Mouse (Mus musculus): ENCODE data around the gene Esyt2. TPM values are rescaled to one million over a fixed set of nuclear protein-coding genes. Genes with fewer than 3 reads are reported as not detected.

Gene Esyt2
- polyA plus RNA-seq, 1 experiment from 2014 or later: 16.8 TPM

DNA sequence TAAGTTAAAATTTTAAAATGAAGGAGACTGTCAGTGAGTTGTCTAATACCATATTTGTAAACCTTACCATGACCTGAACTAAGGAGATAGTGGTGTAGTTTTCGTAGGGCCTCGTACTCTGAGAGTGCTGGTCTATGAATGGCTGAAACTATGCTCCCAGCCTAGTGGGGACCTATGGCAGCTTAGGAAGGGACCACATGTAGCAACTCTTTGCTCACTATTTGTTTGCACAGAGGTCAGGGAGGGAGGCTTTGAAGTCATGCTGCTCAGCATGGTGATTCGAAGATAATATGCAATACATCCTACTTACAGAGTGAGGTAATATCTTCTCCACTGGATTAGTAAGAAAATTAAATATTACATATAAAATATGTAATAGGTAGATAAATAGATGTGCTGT lies 73.7 kb downstream of the Esyt2 start:
- Histone ChIP-seq H3K4me2 (ENCODE audit: low read length) (no peak overlapping the region), H3K36me3 (ENCODE audit: control insufficient read depth, insufficient read depth, low read length) (peaks cover 35% of the 10 kb centered on the region), H3K4me3 (ENCODE audit: control insufficient read depth in 1 of 2, insufficient read depth in 1 of 2, low read depth in 1 of 2, low read length in 2 of 2) (no peak overlapping the region), H3K27ac (replicated peaks in 1 of 2; ENCODE audit: control insufficient read depth in 1 of 2, insufficient read depth in 1 of 2, low read depth in 2 of 2, low read length in 2 of 2) (no peak overlapping the region), H3K9ac (ENCODE audit: low read length) (no peak overlapping the region), H3K27me3 (ENCODE audit: control insufficient read depth, insufficient read depth, low read length) (no peaks in the 10 kb centered on the region), H3K4me1 (ENCODE audit: control insufficient read depth in 2 of 2, insufficient read depth in 2 of 2, low read length in 2 of 2) (no peaks in the 10 kb centered on the region), H3K9me3 (ENCODE audit: control insufficient read depth, low read length) (no peaks in the 10 kb centered on the region)
- 93% methylated on average over 3 of the region's 3 CpGs for WGBS
- ATAC-seq (ENCODE audit: insufficient number of reproducible peaks, insufficient read depth, low FRiP score, low read depth): no peak

DNA sequence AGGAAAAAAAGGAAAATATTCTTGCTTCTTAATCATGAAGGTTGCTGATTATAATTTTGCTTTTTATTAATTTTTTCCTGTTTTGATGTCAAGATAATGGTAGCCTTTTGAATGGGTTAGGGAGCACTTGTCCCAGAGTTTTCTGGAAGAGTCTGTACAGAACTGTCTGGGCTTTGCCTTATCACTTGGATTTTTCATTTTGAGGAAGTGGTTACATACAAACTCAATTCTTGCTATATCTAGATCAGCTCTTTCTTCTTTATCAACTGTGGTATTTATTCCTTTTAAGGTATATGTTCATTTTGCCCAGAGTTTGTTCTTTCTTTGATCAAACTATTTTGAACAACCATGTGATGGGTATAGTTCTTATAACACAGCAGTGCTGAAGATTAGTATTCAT lies 81.1 kb downstream of the Esyt2 start:
- no peak overlapping the region for H3K27ac ChIP-seq (replicated peaks in 1 of 2; ENCODE audit: control insufficient read depth in 1 of 2, insufficient read depth in 1 of 2, low read depth in 2 of 2, low read length in 2 of 2)
- no peak overlapping the region for H3K4me2 ChIP-seq (ENCODE audit: low read length)
- H3K4me1 ChIP-seq (ENCODE audit: control insufficient read depth in 2 of 2, insufficient read depth in 2 of 2, low read length in 2 of 2): no peaks in the 10 kb centered on the region
- H3K36me3 ChIP-seq (ENCODE audit: control insufficient read depth, insufficient read depth, low read length): peaks cover 41% of the 10 kb centered on the region
- H3K4me3 ChIP-seq (ENCODE audit: control insufficient read depth in 1 of 2, insufficient read depth in 1 of 2, low read depth in 1 of 2, low read length in 2 of 2): no peak overlapping the region
- H3K9ac ChIP-seq (ENCODE audit: low read length): no peak overlapping the region
- H3K9me3 ChIP-seq (ENCODE audit: control insufficient read depth, low read length): no peaks in the 10 kb centered on the region
- ATAC-seq (ENCODE audit: insufficient number of reproducible peaks, insufficient read depth, low FRiP score, low read depth): no peak
- no peaks in the 10 kb centered on the region for H3K27me3 ChIP-seq (ENCODE audit: control insufficient read depth, insufficient read depth, low read length)

DNA sequence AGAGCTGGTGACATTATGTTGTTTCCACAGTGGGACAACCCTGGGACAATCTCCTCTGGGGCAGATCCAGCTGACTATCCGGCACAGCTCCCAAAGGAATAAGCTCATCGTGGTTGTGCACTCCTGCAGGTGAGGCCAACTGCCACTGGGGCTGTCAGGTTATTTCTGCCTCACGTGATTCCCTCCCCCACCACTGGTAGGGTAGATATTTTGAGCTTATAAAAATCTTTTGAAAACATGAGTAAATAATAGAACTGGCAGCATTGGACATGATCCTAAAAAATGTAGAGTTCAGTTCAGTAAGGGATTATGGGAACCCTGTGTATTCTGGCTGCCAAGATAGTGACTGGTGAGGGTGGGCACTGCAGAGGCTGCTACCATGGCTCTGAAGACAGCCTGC lies 85.9 kb downstream of the Esyt2 start:
- H3K36me3 ChIP-seq (ENCODE audit: control insufficient read depth, insufficient read depth, low read length): peaks cover 63% of the 10 kb centered on the region
- WGBS: 83% methylated on average over 3 of the region's 3 CpGs
- no peak for ATAC-seq (ENCODE audit: insufficient number of reproducible peaks, insufficient read depth, low FRiP score, low read depth)
- no peaks in the 10 kb centered on the region for H3K4me1 ChIP-seq (ENCODE audit: control insufficient read depth in 2 of 2, insufficient read depth in 2 of 2, low read length in 2 of 2)
- no peak overlapping the region for H3K27ac ChIP-seq (replicated peaks in 1 of 2; ENCODE audit: control insufficient read depth in 1 of 2, insufficient read depth in 1 of 2, low read depth in 2 of 2, low read length in 2 of 2)
- no peak overlapping the region for H3K4me3 ChIP-seq (ENCODE audit: control insufficient read depth in 1 of 2, insufficient read depth in 1 of 2, low read depth in 1 of 2, low read length in 2 of 2)
- H3K27me3 ChIP-seq (ENCODE audit: control insufficient read depth, insufficient read depth, low read length): no peaks in the 10 kb centered on the region
- no peaks in the 10 kb centered on the region for H3K9me3 ChIP-seq (ENCODE audit: control insufficient read depth, low read length)
- no peak overlapping the region for H3K4me2 ChIP-seq (ENCODE audit: low read length)
- H3K9ac ChIP-seq (ENCODE audit: low read length): no peak overlapping the region

DNA sequence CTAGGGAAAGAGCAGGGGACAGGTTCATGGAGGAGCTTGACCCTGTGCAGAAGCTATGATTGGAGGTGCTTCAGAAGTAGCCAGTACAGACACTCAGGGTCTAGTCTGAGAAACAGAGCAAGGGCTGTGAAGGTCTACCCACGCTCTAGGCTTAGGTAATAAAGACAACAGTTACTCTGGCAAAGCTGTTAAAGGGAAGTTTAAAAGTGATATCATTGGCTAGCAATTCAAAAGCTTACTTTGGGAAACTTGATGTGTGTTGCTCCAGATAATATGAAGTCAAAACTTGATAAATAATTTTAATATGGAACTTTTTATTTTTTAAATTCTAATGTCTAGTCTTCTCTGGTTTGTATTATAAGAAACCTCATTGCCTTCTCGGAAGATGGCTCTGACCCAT lies 86.3 kb downstream of the Esyt2 start:
- WGBS: 92% methylated on average over 2 of the region's 2 CpGs

DNA sequence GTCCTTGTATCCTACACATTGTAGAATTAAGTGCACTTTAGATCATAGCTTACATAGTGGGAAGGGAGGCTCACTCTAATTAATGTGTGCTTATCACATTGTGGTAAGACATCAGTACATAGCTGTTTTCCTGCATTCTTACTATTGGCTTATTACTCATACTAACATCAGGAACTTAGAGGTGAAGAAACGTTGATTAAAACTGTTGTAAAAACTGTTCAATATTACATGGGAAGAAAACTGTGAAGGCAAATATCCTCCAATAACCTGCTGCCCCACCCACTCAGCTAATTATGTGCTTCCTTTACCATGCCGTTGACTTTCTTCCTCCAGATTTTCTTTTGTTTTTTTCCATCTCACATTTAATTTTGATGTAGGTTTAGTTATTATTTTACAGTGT lies 87.9 kb downstream of the Esyt2 start:
- H3K9ac ChIP-seq (ENCODE audit: low read length): no peak overlapping the region
- no peaks in the 10 kb centered on the region for H3K27me3 ChIP-seq (ENCODE audit: control insufficient read depth, insufficient read depth, low read length)
- peaks cover 63% of the 10 kb centered on the region for H3K36me3 ChIP-seq (ENCODE audit: control insufficient read depth, insufficient read depth, low read length)
- H3K9me3 ChIP-seq (ENCODE audit: control insufficient read depth, low read length): no peaks in the 10 kb centered on the region
- H3K4me2 ChIP-seq (ENCODE audit: low read length): no peak overlapping the region
- no peak for ATAC-seq (ENCODE audit: insufficient number of reproducible peaks, insufficient read depth, low FRiP score, low read depth)
- H3K27ac ChIP-seq (replicated peaks in 1 of 2; ENCODE audit: control insufficient read depth in 1 of 2, insufficient read depth in 1 of 2, low read depth in 2 of 2, low read length in 2 of 2): no peak overlapping the region
- H3K4me1 ChIP-seq (ENCODE audit: control insufficient read depth in 2 of 2, insufficient read depth in 2 of 2, low read length in 2 of 2): no peaks in the 10 kb centered on the region
- WGBS: 85% methylated on average over 2 of the region's 2 CpGs
- H3K4me3 ChIP-seq (ENCODE audit: control insufficient read depth in 1 of 2, insufficient read depth in 1 of 2, low read depth in 1 of 2, low read length in 2 of 2): no peak overlapping the region

More for the DNA sequence above, 86.3 kb downstream of the Esyt2 start:
- no peaks in the 10 kb centered on the region for H3K9me3 ChIP-seq (ENCODE audit: control insufficient read depth, low read length)
- ATAC-seq (ENCODE audit: insufficient number of reproducible peaks, insufficient read depth, low FRiP score, low read depth): no peak
- H3K4me1 ChIP-seq (ENCODE audit: control insufficient read depth in 2 of 2, insufficient read depth in 2 of 2, low read length in 2 of 2): no peaks in the 10 kb centered on the region
- H3K27me3 ChIP-seq (ENCODE audit: control insufficient read depth, insufficient read depth, low read length): no peaks in the 10 kb centered on the region
- H3K4me3 ChIP-seq (ENCODE audit: control insufficient read depth in 1 of 2, insufficient read depth in 1 of 2, low read depth in 1 of 2, low read length in 2 of 2): no peak overlapping the region
- no peak overlapping the region for H3K4me2 ChIP-seq (ENCODE audit: low read length)
- no peak overlapping the region for H3K9ac ChIP-seq (ENCODE audit: low read length)
- H3K36me3 ChIP-seq (ENCODE audit: control insufficient read depth, insufficient read depth, low read length): peaks cover 63% of the 10 kb centered on the region
- no peak overlapping the region for H3K27ac ChIP-seq (replicated peaks in 1 of 2; ENCODE audit: control insufficient read depth in 1 of 2, insufficient read depth in 1 of 2, low read depth in 2 of 2, low read length in 2 of 2)

DNA sequence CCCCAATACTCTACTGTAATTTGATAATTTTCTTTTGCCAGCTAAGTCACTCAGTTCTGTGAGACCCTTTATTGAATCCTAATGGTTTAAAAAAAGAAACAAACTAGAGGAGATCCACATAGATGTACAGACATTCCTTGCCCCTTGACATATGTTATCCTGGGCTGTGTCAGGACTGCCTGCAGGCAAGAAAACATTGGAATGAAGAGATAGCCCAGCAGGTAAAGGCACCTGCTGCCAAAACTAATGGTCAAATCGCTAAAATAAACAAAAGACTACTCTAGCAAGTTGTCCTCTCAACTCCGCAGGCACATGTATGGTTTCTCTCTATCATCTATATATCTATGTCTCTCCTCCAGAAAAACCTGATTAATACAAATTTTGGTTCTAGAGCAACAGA lies 102.1 kb downstream of the Esyt2 start:
- peaks cover 6% of the 10 kb centered on the region; the same call in 1 of the 2 replicates for H3K36me3 ChIP-seq (ENCODE audit: control insufficient read depth, insufficient read depth, low read length)
- no peak overlapping the region for H3K4me2 ChIP-seq (ENCODE audit: low read length)
- no peaks in the 10 kb centered on the region for H3K27me3 ChIP-seq (ENCODE audit: control insufficient read depth, insufficient read depth, low read length)
- H3K27ac ChIP-seq (replicated peaks in 1 of 2; ENCODE audit: control insufficient read depth in 1 of 2, insufficient read depth in 1 of 2, low read depth in 2 of 2, low read length in 2 of 2): no peak overlapping the region
- H3K9me3 ChIP-seq (ENCODE audit: control insufficient read depth, low read length): no peaks in the 10 kb centered on the region
- ATAC-seq (ENCODE audit: insufficient number of reproducible peaks, insufficient read depth, low FRiP score, low read depth): no peak
- WGBS: 85% methylated on average over 2 of the region's 2 CpGs
- no peak overlapping the region for H3K9ac ChIP-seq (ENCODE audit: low read length)
- H3K4me1 ChIP-seq (ENCODE audit: control insufficient read depth in 2 of 2, insufficient read depth in 2 of 2, low read length in 2 of 2): no peaks in the 10 kb centered on the region
- no peak overlapping the region for H3K4me3 ChIP-seq (ENCODE audit: control insufficient read depth in 1 of 2, insufficient read depth in 1 of 2, low read depth in 1 of 2, low read length in 2 of 2)

DNA sequence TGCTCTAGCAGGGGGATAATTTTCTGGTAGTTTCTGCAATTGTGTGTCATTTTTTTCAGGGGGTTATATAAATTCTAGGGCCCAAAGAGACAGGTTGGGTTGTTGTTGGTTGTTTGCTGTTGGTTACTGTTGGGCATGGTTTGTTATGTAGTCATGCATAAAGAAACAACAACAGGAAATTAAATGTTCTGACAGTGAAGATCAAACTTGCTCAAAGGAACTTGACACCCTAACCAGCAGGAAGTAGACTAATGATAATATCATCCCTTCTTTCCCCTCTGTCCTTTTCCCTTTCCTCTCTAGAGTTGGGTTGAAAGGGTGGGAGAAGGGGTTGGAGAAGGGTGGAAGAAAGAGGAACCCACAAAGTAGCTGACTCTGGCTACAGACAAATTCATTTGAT lies 103.0 kb downstream of the Esyt2 start:
- H3K9me3 ChIP-seq (ENCODE audit: control insufficient read depth, low read length): no peaks in the 10 kb centered on the region
- no peak overlapping the region for H3K4me3 ChIP-seq (ENCODE audit: control insufficient read depth in 1 of 2, insufficient read depth in 1 of 2, low read depth in 1 of 2, low read length in 2 of 2)
- H3K4me1 ChIP-seq (ENCODE audit: control insufficient read depth in 2 of 2, insufficient read depth in 2 of 2, low read length in 2 of 2): no peaks in the 10 kb centered on the region
- no peak for ATAC-seq (ENCODE audit: insufficient number of reproducible peaks, insufficient read depth, low FRiP score, low read depth)
- H3K27ac ChIP-seq (replicated peaks in 1 of 2; ENCODE audit: control insufficient read depth in 1 of 2, insufficient read depth in 1 of 2, low read depth in 2 of 2, low read length in 2 of 2): no peak overlapping the region
- peaks cover 6% of the 10 kb centered on the region; the same call in 1 of the 2 replicates for H3K36me3 ChIP-seq (ENCODE audit: control insufficient read depth, insufficient read depth, low read length)
- H3K27me3 ChIP-seq (ENCODE audit: control insufficient read depth, insufficient read depth, low read length): no peaks in the 10 kb centered on the region
- H3K9ac ChIP-seq (ENCODE audit: low read length): no peak overlapping the region
- no peak overlapping the region for H3K4me2 ChIP-seq (ENCODE audit: low read length)

DNA sequence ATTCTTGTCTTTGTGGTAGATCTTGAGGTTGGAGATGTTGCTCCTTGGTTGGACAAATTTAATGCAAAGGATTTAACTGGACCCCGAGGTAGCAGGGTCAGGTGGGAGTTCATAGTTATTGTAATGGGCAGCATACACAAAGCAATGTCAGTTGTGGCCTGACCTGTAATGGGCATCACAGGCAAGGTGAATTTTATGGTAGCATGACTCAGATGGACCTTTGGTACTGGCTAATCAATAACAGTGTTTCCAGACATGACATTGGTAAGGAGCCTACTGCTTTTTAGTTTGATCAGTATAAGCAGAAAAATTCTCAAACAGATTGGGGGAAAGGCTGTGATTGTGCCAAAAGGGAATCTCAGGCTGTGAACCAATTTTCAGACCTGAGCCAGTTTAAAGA lies 105.8 kb downstream of the Esyt2 start:
- 76% methylated on average over 1 of the region's 1 CpGs for WGBS

More for the DNA sequence above, 105.8 kb downstream of the Esyt2 start:
- Histone ChIP-seq H3K9me3 (ENCODE audit: control insufficient read depth, low read length) (no peaks in the 10 kb centered on the region), H3K27me3 (ENCODE audit: control insufficient read depth, insufficient read depth, low read length) (no peaks in the 10 kb centered on the region), H3K36me3 (ENCODE audit: control insufficient read depth, insufficient read depth, low read length) (no peaks in the 10 kb centered on the region), H3K4me1 (ENCODE audit: control insufficient read depth in 2 of 2, insufficient read depth in 2 of 2, low read length in 2 of 2) (no peaks in the 10 kb centered on the region), H3K27ac (replicated peaks in 1 of 2; ENCODE audit: control insufficient read depth in 1 of 2, insufficient read depth in 1 of 2, low read depth in 2 of 2, low read length in 2 of 2) (no peak overlapping the region), H3K4me2 (ENCODE audit: low read length) (no peak overlapping the region), H3K9ac (ENCODE audit: low read length) (no peak overlapping the region), H3K4me3 (ENCODE audit: control insufficient read depth in 1 of 2, insufficient read depth in 1 of 2, low read depth in 1 of 2, low read length in 2 of 2) (no peak overlapping the region)
- no peak for ATAC-seq (ENCODE audit: insufficient number of reproducible peaks, insufficient read depth, low FRiP score, low read depth)
